Mouse (Mus musculus) G1E (cell line): ENCODE measurements around the gene Dedd2.

Source experiments
- CTCF ChIP-seq: IDR thresholded peaks from 2 replicates; pipeline ENCODE4 v1.5.1; 2012; ENCODE audit warnings: low read depth, low read length, inconsistent platforms, mixed read lengths
- GATA1 ChIP-seq: IDR thresholded peaks from 2 replicates; pipeline ENCODE4 v1.6.1; 2012; ENCODE audit warnings: borderline replicate concordance, low read length, inconsistent platforms, mixed read lengths
- TAL1 ChIP-seq: conservative IDR thresholded peaks from 2 replicates; pipeline ENCODE4 v1.6.1; 2012; ENCODE audit warnings: low read depth, low read length, inconsistent platforms, mixed read lengths

GRCm38 (mm10) chr7:25240631-25241030, 20.2 kb upstream of the Dedd2 start:
- TF ChIP-seq CTCF (no peak), TAL1 (no peak), GATA1 (no peak)
